Mouse (Mus musculus) lung, postnatal 0 days (tissue): Measurements from ENCODE around the gene Eef1a1. TPM values are rescaled to one million over a fixed set of nuclear protein-coding genes. Genes with fewer than 3 reads are reported as not detected.
A peak's percentile ranks its signal among the peaks of the same experiment; 100 is the strongest.
"Not testable (repeated sequence)": the region's sequence is repeated elsewhere in the genome, so short reads cannot be mapped to it uniquely, and the experiment has no call there.

Source experiments
- ATAC-seq: fragments of 200-750 bp; cut with Nextera tagmentation; 2 replicates; pipeline ENCODE4 v1.8.0; 2017; ENCODE audit warnings: moderate library complexity
- DNase-seq: peaks from one replicate; pipeline ENCODE4 v3.0.0-alpha.2; 2016; ENCODE audit warnings: low spot score
- H3K27ac ChIP-seq: fragments of 300-500 bp; sonication (generic); 2 replicates; pipeline ENCODE4 v1.5.1; 2014; ENCODE audit warnings: antibody characterized with exemption, mild to moderate bottlenecking, low read length, mixed read lengths
- H3K27me3 ChIP-seq: fragments of 300-500 bp; sonication (generic); replicated peaks from 2 replicates; pipeline ENCODE4 v1.6.1; 2014; ENCODE audit warnings: low read length, mixed read lengths; ENCODE audit not compliant: insufficient read depth
- H3K36me3 ChIP-seq: fragments of 300-500 bp; sonication (generic); 2 replicates; pipeline ENCODE4 v1.6.1; 2014; ENCODE audit warnings: low read length, mixed read lengths; ENCODE audit not compliant: insufficient read depth
- H3K4me1 ChIP-seq: fragments of 300-500 bp; sonication (generic); 2 replicates; pipeline ENCODE4 v1.6.1; 2014; ENCODE audit warnings: antibody characterized with exemption, low read depth, low read length, mixed read lengths; ENCODE audit not compliant: insufficient read depth
- H3K4me2 ChIP-seq: fragments of 300-500 bp; sonication (generic); replicated peaks from 2 replicates; pipeline ENCODE4 v1.6.1; 2014; ENCODE audit warnings: low read depth, mild to moderate bottlenecking, low read length, moderate library complexity, mixed read lengths
- H3K4me3 ChIP-seq: fragments of 300-500 bp; sonication (generic); 2 replicates; pipeline ENCODE4 v1.5.1; 2014; ENCODE audit warnings: low read depth, low read length
- H3K9ac ChIP-seq: fragments of 300-500 bp; sonication (generic); replicated peaks from 2 replicates; pipeline ENCODE4 v1.6.1; 2014; ENCODE audit warnings: low read depth, mild to moderate bottlenecking
- H3K9me3 ChIP-seq: fragments of 300-500 bp; sonication (generic); 2 replicates; pipeline ENCODE4 v1.6.1; 2016; ENCODE audit warnings: low read length, mixed read lengths
- CTCF ChIP-seq: IDR thresholded peaks from 2 replicates; pipeline ENCODE4 v1.5.1; 2016; ENCODE audit warnings: antibody characterized with exemption, mild to moderate bottlenecking
- EP300 ChIP-seq: IDR thresholded peaks from 2 replicates; pipeline ENCODE4 v1.6.1; 2016; ENCODE audit warnings: antibody characterized with exemption, mild to moderate bottlenecking, control low read depth
- WGBS: fragments of 180-500 bp; shearing (Covaris S2); extraction: QIAGEN DNeasy Blood & Tissue Kit; methylation state at CpG from one replicate; pipeline ENCODE4 v1.1.7; 2014; 5-methylcytosine and 5-hydroxymethylcytosine counted together
- polyA plus RNA-seq: library from polyadenylated mRNA; unstranded; fragments of >200 nt; fragmentation: Nextera tagmentation; extraction: Ambion mirVana; gene quantifications from 2 replicates; pipeline ENCODE4 v1.2.1, GENCODE M21; 2015

Gene Eef1a1
- polyA plus RNA-seq, 1 experiment from 2014 or later = 2,930 TPM

GRCm38 (mm10) chr9:78491169-78491568 lies 2.2 kb upstream of the Eef1a1 start:
- Histone ChIP-seq H3K27me3 (no peaks in the 10 kb centered on the region), H3K9me3 (no peaks in the 10 kb centered on the region), H3K27ac (no peak overlapping the region), H3K4me3 (no peak overlapping the region), H3K4me1 (no peaks in the 10 kb centered on the region), H3K4me2 (no peak overlapping the region), H3K9ac (no peak overlapping the region), H3K36me3 (no peaks in the 10 kb centered on the region)
- ATAC-seq (peak; percentile 53; the same call in 1 of the 2 replicates), DNase-seq (peak; percentile 41)
- 45% methylated on average over 3 of the region's 3 CpGs for WGBS
- TF ChIP-seq CTCF (no peak), EP300 (peak; percentile 67; the same call in 1 of the 2 replicates)

- H3K27ac ChIP-seq, ATAC-seq, H3K27me3 ChIP-seq, H3K4me2 ChIP-seq, H3K9ac ChIP-seq, H3K9me3 ChIP-seq, H3K36me3 ChIP-seq, H3K4me1 ChIP-seq, DNase-seq, H3K4me3 ChIP-seq: not testable (repeated sequence)
- 92% methylated on average over 5 of the region's 5 CpGs for WGBS
These were observed 930 bp downstream of the Eef1a1 start for GRCm38 (mm10) chr9:78488021-78488420.

GRCm38 (mm10) chr9:78484660-78485059 lies 4.3 kb downstream of the Eef1a1 start:
- no peak overlapping the region for H3K4me3 ChIP-seq
- TF ChIP-seq EP300 (no peak), CTCF (no peak)
- ATAC-seq = no peak
- H3K9ac ChIP-seq = no peak overlapping the region
- H3K4me2 ChIP-seq = no peak overlapping the region
- H3K4me1 ChIP-seq = no peaks in the 10 kb centered on the region
- H3K9me3 ChIP-seq = no peaks in the 10 kb centered on the region
- no peaks in the 10 kb centered on the region for H3K36me3 ChIP-seq
- 74% methylated on average over 3 of the region's 3 CpGs for WGBS
- DNase-seq = no peak
- H3K27me3 ChIP-seq = no peaks in the 10 kb centered on the region
- no peak overlapping the region for H3K27ac ChIP-seq

- Histone ChIP-seq H3K27ac (peak overlapping the region; percentile 97), H3K9ac (peak overlapping the region; percentile 46), H3K4me2 (peak overlapping the region; percentile 53), H3K4me1 (no peaks in the 10 kb centered on the region), H3K36me3 (peaks cover 16% of the 10 kb centered on the region), H3K4me3 (peak overlapping the region; percentile 37), H3K27me3 (no peaks in the 10 kb centered on the region), H3K9me3 (no peaks in the 10 kb centered on the region)
- TF ChIP-seq CTCF (no peak), EP300 (no peak)
- WGBS = 12% methylated on average over 3 of the region's 3 CpGs
- no peak for ATAC-seq
- DNase-seq = peak; percentile 65
These were observed 6.6 kb downstream of the Eef1a1 start for GRCm38 (mm10) chr9:78482386-78482785.

- Histone ChIP-seq H3K9ac (peak overlapping the region; percentile 99), H3K27me3 (no peaks in the 10 kb centered on the region), H3K27ac (peak overlapping the region; percentile 99), H3K9me3 (no peaks in the 10 kb centered on the region), H3K36me3 (peaks cover 23% of the 10 kb centered on the region), H3K4me2 (peak overlapping the region; percentile 58), H3K4me3 (peak overlapping the region; percentile 95), H3K4me1 (no peaks in the 10 kb centered on the region)
- ATAC-seq (peak; percentile 97), DNase-seq (peak; percentile 99)
- under 1% methylated on average over 60 of the region's 77 CpGs for WGBS
- TF ChIP-seq EP300 = 0 out of 2 replicates have a peak, but pooled peaks have one; percentile 4
- peak; percentile 9; the same call in 1 of the 2 replicates for TF ChIP-seq CTCF
These were observed 7.3 kb downstream of the Eef1a1 start for GRCm38 (mm10) chr9:78481423-78482331.

GRCm38 (mm10) chr9:78480706-78481358 lies 8.1 kb downstream of the Eef1a1 start:
- 0% methylated on average over 39 of the region's 46 CpGs for WGBS
- peak overlapping the region; percentile 95 for H3K4me3 ChIP-seq
- H3K36me3 ChIP-seq = peaks cover 23% of the 10 kb centered on the region
- H3K9me3 ChIP-seq = no peaks in the 10 kb centered on the region
- DNase-seq (peak; percentile 94), ATAC-seq (peak; percentile 57)
- no peaks in the 10 kb centered on the region for H3K4me1 ChIP-seq
- peak overlapping the region; percentile 99 for H3K27ac ChIP-seq
- no peaks in the 10 kb centered on the region for H3K27me3 ChIP-seq
- peak overlapping the region; percentile 99 for H3K9ac ChIP-seq
- TF ChIP-seq CTCF (no peak), EP300 (no peak)
- peak overlapping the region; percentile 58 for H3K4me2 ChIP-seq

GRCm38 (mm10) chr9:78480227-78480626 lies 8.7 kb downstream of the Eef1a1 start:
- peak overlapping the region; percentile 99 for H3K9ac ChIP-seq
- peaks cover 23% of the 10 kb centered on the region for H3K36me3 ChIP-seq
- WGBS = 0% methylated on average over 13 of the region's 13 CpGs
- H3K27me3 ChIP-seq, DNase-seq, H3K4me1 ChIP-seq, H3K9me3 ChIP-seq, ATAC-seq: not testable (repeated sequence)
- peak overlapping the region; percentile 99; the same call in 1 of the 2 replicates for H3K27ac ChIP-seq
- peak overlapping the region; percentile 95 for H3K4me3 ChIP-seq
- H3K4me2 ChIP-seq = peak overlapping the region; percentile 58

- ATAC-seq, H3K9ac ChIP-seq, H3K27ac ChIP-seq, H3K27me3 ChIP-seq, H3K4me3 ChIP-seq, DNase-seq, H3K4me1 ChIP-seq, H3K9me3 ChIP-seq: not testable (repeated sequence)
- H3K36me3 ChIP-seq = peaks cover 23% of the 10 kb centered on the region
- H3K4me2 ChIP-seq = peak overlapping the region; percentile 17; the same call in 1 of the 2 replicates
- WGBS = 17% methylated on average over 8 of the region's 8 CpGs
These were observed 9.6 kb downstream of the Eef1a1 start for GRCm38 (mm10) chr9:78479308-78479707.
